Mouse (Mus musculus): Measurements from ENCODE around the gene Ch25h.

DNA sequence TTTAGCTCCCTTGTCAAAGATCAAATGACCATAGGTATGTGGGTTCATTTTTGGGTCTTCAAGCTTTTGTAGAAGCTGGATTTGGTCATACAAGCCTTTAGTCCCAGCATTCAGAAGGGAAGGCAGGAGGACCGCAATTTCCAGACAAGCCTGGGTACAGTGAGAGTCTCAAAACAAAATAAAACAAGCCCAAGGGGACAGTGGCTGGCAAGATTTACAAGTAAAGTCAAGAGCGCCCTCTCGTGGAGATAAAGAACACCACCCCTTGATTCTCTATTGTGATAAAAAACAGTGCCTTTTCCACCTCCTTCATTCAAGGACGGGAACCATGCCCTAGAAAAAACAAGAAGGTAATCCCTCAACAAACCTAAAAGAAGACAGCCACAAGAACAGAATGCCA lies 8.6 kb upstream of the Ch25h start:
- TF ChIP-seq POLR2A (IDR thresholded peaks at IDR 0.05; ENCODE audit: insufficient read depth, low read depth, low read length), result no peak
- peak; percentile 79 for TF ChIP-seq CTCF (IDR thresholded peaks at IDR 0.05)

All from heart, adult 2 months (tissue).